Mouse (Mus musculus): ENCODE results near the gene Spink4. TPM values are rescaled to one million over a fixed set of nuclear protein-coding genes. Genes with fewer than 3 reads are reported as not detected.

The Spink4 gene
- polyA plus RNA-seq, 1 experiment from 2014 or later = 560 TPM

DNA sequence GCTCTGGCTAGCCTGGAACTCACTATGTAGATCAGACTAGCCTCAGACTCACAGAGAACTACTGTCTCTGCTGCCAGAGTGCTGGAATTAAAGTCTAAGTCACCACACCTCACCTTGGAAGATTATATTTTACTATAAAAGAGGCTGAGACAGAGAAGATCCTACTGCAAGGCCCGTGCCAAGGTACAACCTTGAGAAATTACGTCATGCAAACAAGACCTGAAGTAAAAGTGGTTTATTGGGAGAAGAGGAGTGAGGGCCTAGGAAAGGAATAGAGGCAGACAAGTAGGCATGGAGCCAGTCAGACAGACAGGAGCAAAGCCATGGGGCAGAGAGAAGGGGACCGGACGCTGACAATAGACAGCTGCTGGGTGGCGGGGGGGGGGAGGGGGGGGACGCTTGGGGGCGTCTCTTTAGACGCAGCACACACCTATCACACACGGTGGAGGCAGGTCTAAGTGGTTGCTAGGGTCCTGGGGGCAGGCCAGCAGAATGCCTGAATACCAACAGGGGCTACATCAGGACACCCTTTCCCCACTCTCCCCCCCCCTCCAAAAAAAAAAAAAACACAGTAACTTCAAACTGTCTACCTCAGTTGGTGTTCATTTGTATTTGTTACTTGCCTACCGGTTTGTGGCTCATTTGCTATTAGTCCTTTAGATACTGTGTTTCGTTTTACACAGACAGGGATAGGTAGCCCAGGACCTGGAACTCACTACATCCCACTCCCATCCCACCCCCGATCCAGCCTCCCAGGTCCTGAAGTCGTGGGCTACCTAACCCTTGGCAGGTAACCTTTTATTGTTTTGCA, 50.1 kb downstream of the Spink4 start:
- H3K4me1 ChIP-seq (ENCODE audit: control insufficient read depth, insufficient read depth, low read length) = peaks cover 11% of the 10 kb centered on the region; the same call in 1 of the 2 replicates
- ATAC-seq = peak; percentile 47
- H3K9ac ChIP-seq (ENCODE audit: low read depth, low read length) = peak overlapping the region; percentile 91
- WGBS = 7% methylated on average over 12 of the region's 13 CpGs
- peak overlapping the region; percentile 97 for H3K27ac ChIP-seq (ENCODE audit: low read length)
- no peaks in the 10 kb centered on the region for H3K9me3 ChIP-seq (ENCODE audit: control insufficient read depth, low read length)
- peaks cover 5% of the 10 kb centered on the region for H3K36me3 ChIP-seq (ENCODE audit: control insufficient read depth, insufficient read depth, low read length)
- peak overlapping the region; percentile 96 for H3K4me3 ChIP-seq (ENCODE audit: low read length)
- no peaks in the 10 kb centered on the region for H3K27me3 ChIP-seq (replicated peaks; ENCODE audit: control insufficient read depth, insufficient read depth, low read length)
- H3K4me2 ChIP-seq (ENCODE audit: low read depth, low read length) = peak overlapping the region; percentile 73

DNA sequence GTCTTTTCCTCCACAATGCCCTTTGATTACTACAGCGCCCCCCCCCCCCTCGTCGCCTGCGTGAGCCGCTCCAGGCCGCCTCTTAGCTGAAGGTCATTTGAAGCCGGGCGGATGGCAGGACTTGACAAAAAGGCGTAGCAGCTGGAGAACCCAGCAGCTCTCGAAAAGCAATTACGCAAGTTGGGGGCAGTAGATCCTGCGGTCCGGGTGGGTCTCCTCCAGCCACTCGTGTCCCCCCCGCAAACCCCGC, 50.7 kb downstream of the Spink4 start:
- WGBS = 0% methylated on average over 15 of the region's 16 CpGs
- Histone ChIP-seq H3K36me3 (ENCODE audit: control insufficient read depth, insufficient read depth, low read length) (peaks cover 5% of the 10 kb centered on the region), H3K4me2 (ENCODE audit: low read depth, low read length) (peak overlapping the region; percentile 73), H3K4me3 (ENCODE audit: low read length) (peak overlapping the region; percentile 96), H3K27me3 (replicated peaks; ENCODE audit: control insufficient read depth, insufficient read depth, low read length) (no peaks in the 10 kb centered on the region), H3K4me1 (ENCODE audit: control insufficient read depth, insufficient read depth, low read length) (peaks cover 11% of the 10 kb centered on the region; the same call in 1 of the 2 replicates), H3K9ac (ENCODE audit: low read depth, low read length) (peak overlapping the region; percentile 91), H3K9me3 (ENCODE audit: control insufficient read depth, low read length) (no peaks in the 10 kb centered on the region), H3K27ac (ENCODE audit: low read length) (peak overlapping the region; percentile 97)
- ATAC-seq = peak; percentile 46

DNA sequence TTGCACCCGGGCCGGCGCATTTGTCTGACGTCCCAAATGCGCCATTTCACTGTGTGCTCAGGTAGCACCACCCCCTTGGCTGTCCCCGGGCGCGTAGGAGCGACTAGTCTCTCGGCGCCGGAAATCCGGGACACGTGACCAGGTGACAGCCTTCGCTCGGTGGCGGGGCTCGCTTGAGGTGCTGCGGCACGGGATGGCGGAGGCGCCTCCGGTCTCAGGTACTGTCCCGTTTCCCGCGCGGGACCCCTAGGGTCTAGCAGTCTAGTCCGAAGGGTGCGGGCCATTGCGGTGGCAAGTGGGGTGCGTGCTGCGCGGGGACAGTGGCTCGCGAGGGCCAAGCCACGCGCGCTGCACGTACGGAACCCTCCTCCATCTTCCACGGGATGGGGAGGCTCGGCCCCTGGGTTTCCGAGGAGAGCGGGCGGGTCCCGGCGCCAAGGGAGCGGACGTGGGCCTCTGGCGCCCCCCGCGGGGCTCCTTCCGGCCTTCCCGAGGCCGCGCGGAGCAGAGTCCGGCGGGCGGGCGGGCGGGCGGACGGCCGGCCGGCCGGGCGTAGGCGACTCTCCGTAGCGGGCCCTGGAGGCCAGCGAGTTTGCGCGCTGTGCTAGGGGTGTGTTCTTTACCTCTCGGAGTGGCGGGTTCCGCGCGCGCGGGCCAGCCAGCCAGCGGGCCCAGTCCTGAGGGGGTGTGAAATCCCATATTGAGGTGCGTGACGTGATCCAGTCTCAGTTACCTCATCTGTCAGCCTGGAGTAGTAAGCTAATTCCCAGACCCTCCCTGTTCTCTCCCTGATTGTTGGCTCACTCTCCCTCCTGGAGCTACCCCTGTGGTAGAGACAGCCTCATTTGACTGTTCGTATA, 51.2 kb downstream of the Spink4 start, which contains the start of gene Nfx1:
TSS of gene Nfx1 (plus strand) at position 65 of the 860 bp plus-strand sequence.
- H3K4me2 ChIP-seq (ENCODE audit: low read depth, low read length) = peak within 1 kb of the TSS; percentile 73
- no peaks in the 10 kb centered on the region for H3K9me3 ChIP-seq (ENCODE audit: control insufficient read depth, low read length)
- H3K9ac ChIP-seq (ENCODE audit: low read depth, low read length) = peak within 1 kb of the TSS; percentile 91
- under 1% methylated on average over 85 of the region's 85 CpGs for WGBS
- H3K36me3 ChIP-seq (ENCODE audit: control insufficient read depth, insufficient read depth, low read length) = peaks cover 3% of the 10 kb centered on the region
- ATAC-seq = peak; percentile 96
- H3K4me3 ChIP-seq (ENCODE audit: low read length) = peak within 1 kb of the TSS; percentile 96
- no peaks in the 10 kb centered on the region for H3K27me3 ChIP-seq (replicated peaks; ENCODE audit: control insufficient read depth, insufficient read depth, low read length)
- H3K27ac ChIP-seq (ENCODE audit: low read length) = peak within 1 kb of the TSS; percentile 97
- peaks cover 11% of the 10 kb centered on the region; the same call in 1 of the 2 replicates for H3K4me1 ChIP-seq (ENCODE audit: control insufficient read depth, insufficient read depth, low read length)

DNA sequence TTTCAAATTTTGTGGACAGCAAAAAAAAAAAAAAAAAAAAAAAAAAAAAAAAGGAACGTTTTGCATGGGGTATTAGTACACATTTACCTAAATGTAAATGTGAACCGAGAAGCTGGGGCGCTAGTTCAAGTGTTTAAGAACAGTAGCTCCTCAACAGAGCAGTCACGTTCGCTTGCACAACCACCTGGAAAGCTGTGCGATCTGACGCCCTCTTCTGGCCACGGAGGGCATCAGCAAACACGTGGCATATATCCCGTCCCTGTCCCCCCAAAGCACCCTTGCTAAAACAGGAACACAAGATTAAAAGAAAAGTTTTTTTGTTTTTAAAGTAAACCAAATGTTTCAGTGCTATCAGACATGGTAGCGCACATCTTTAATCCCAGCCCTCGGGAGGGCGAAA, 51.9 kb downstream of the Spink4 start:
- peak overlapping the region; percentile 96 for H3K4me3 ChIP-seq (ENCODE audit: low read length)
- 24% methylated on average over 13 of the region's 13 CpGs for WGBS
- no peaks in the 10 kb centered on the region for H3K27me3 ChIP-seq (replicated peaks; ENCODE audit: control insufficient read depth, insufficient read depth, low read length)
- peak overlapping the region; percentile 91 for H3K9ac ChIP-seq (ENCODE audit: low read depth, low read length)
- H3K36me3 ChIP-seq (ENCODE audit: control insufficient read depth, insufficient read depth, low read length) = peaks cover 5% of the 10 kb centered on the region; the same call in 1 of the 2 replicates
- no peak for ATAC-seq
- H3K9me3 ChIP-seq (ENCODE audit: control insufficient read depth, low read length) = no peaks in the 10 kb centered on the region
- peak overlapping the region; percentile 97 for H3K27ac ChIP-seq (ENCODE audit: low read length)
- H3K4me1 ChIP-seq (ENCODE audit: control insufficient read depth, insufficient read depth, low read length) = peaks cover 11% of the 10 kb centered on the region; the same call in 1 of the 2 replicates
- H3K4me2 ChIP-seq (ENCODE audit: low read depth, low read length) = peak overlapping the region; percentile 68

DNA sequence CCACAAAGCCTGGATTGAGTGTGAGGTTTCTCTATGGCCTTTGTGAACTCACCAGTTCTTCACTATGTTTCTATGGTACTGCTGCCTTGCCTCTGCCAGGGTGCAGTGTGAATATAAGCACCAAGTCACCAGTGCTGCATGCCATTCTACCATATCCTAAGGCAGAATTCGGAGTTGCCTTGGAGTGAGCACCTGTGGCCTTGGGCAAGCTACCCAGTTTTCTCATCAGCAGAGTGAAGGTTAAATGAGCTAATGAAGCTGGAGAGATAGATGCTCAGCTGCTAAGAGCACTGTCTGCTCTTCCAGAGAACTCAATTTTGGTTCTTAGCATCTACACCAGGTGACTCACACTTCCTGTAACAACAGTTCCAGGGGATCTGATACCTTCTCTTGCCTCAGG, 54.2 kb downstream of the Spink4 start:
- Histone ChIP-seq H3K27ac (ENCODE audit: low read length) (no peak overlapping the region), H3K9me3 (ENCODE audit: control insufficient read depth, low read length) (no peaks in the 10 kb centered on the region), H3K9ac (ENCODE audit: low read depth, low read length) (no peak overlapping the region), H3K36me3 (ENCODE audit: control insufficient read depth, insufficient read depth, low read length) (peaks cover 7% of the 10 kb centered on the region; the same call in 1 of the 2 replicates), H3K4me1 (ENCODE audit: control insufficient read depth, insufficient read depth, low read length) (peaks cover 11% of the 10 kb centered on the region; the same call in 1 of the 2 replicates), H3K27me3 (replicated peaks; ENCODE audit: control insufficient read depth, insufficient read depth, low read length) (no peaks in the 10 kb centered on the region), H3K4me3 (ENCODE audit: low read length) (no peak overlapping the region), H3K4me2 (ENCODE audit: low read depth, low read length) (no peak overlapping the region)
- 93% methylated on average over 1 of the region's 1 CpGs for WGBS
- ATAC-seq = no peak

DNA sequence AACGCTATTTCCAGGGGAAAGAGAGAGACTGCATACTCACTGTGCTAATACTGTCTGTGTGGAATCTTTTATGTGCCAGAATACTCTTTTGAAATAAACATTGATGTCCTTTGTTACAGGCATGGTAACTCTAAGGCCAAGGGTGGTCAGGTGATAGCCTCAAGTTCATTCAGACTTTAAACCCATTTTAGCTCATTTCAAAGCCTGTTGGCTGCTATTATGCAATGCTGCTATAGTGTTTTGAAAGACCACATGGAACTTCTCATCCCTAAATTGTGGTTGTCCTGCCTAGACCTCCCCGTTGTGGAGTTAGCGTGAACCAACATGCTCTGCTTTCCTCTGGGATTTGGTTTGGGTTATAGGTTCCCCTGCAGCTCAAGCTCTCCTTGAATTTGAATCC, 55.8 kb downstream of the Spink4 start:
- H3K4me2 ChIP-seq (ENCODE audit: low read depth, low read length) = no peak overlapping the region
- peaks cover 7% of the 10 kb centered on the region; the same call in 1 of the 2 replicates for H3K36me3 ChIP-seq (ENCODE audit: control insufficient read depth, insufficient read depth, low read length)
- H3K27me3 ChIP-seq (replicated peaks; ENCODE audit: control insufficient read depth, insufficient read depth, low read length) = no peaks in the 10 kb centered on the region
- 90% methylated on average over 3 of the region's 3 CpGs for WGBS
- ATAC-seq = no peak
- no peak overlapping the region for H3K9ac ChIP-seq (ENCODE audit: low read depth, low read length)
- no peak overlapping the region for H3K27ac ChIP-seq (ENCODE audit: low read length)
- H3K4me1 ChIP-seq (ENCODE audit: control insufficient read depth, insufficient read depth, low read length) = peaks cover 8% of the 10 kb centered on the region; the same call in 1 of the 2 replicates
- no peak overlapping the region for H3K4me3 ChIP-seq (ENCODE audit: low read length)
- no peaks in the 10 kb centered on the region for H3K9me3 ChIP-seq (ENCODE audit: control insufficient read depth, low read length)

DNA sequence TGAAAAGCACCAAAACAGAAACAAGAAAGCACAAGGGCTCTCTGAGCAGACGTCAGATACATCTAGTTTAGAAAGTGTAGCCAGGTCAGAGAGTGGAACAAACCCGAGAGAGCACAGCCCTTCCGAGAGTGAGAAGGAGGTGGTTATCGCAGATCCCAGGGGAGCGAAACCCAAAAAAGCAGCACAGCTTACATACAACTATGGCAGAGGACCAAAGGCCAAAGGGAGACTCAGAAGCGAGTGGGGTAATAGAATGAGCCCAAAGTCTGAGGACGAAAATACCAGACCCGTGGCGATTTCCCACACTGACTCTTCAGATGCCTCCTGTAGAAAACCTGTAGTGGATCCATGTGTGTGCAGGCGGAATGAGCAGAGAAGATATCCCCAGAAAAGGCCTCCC, 56.8 kb downstream of the Spink4 start:
- 91% methylated on average over 10 of the region's 10 CpGs for WGBS
- H3K4me2 ChIP-seq (ENCODE audit: low read depth, low read length) = no peak overlapping the region
- ATAC-seq = no peak
- H3K27me3 ChIP-seq (replicated peaks; ENCODE audit: control insufficient read depth, insufficient read depth, low read length) = no peaks in the 10 kb centered on the region
- H3K4me1 ChIP-seq (ENCODE audit: control insufficient read depth, insufficient read depth, low read length) = peaks cover 8% of the 10 kb centered on the region; the same call in 1 of the 2 replicates
- H3K36me3 ChIP-seq (ENCODE audit: control insufficient read depth, insufficient read depth, low read length) = peaks cover 7% of the 10 kb centered on the region; the same call in 1 of the 2 replicates
- H3K4me3 ChIP-seq (ENCODE audit: low read length) = no peak overlapping the region
- no peak overlapping the region for H3K9ac ChIP-seq (ENCODE audit: low read depth, low read length)
- H3K27ac ChIP-seq (ENCODE audit: low read length) = no peak overlapping the region
- no peaks in the 10 kb centered on the region for H3K9me3 ChIP-seq (ENCODE audit: control insufficient read depth, low read length)

DNA sequence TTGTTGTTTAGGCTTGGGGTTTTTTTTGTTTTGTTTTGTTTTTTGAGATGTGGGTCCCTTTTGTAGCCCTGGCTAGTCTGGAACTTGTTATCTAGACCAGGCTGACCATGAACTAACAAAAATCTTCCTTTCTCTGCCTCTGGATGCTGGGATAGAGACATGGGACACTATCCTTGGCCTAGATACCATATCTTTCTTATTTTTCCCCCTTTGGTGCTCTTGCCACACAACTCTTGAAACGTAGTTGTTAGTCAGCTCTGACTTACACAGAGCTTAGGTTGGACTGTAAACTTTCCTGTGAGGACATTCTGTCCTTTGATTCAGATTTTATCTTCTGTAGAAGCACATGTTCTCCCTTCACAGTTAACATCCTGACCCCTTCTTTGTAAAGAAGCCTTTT, 59.6 kb downstream of the Spink4 start:
- no peak overlapping the region for H3K4me3 ChIP-seq (ENCODE audit: low read length)
- H3K27ac ChIP-seq (ENCODE audit: low read length) = no peak overlapping the region
- no peaks in the 10 kb centered on the region for H3K9me3 ChIP-seq (ENCODE audit: control insufficient read depth, low read length)
- no peaks in the 10 kb centered on the region for H3K27me3 ChIP-seq (replicated peaks; ENCODE audit: control insufficient read depth, insufficient read depth, low read length)
- H3K9ac ChIP-seq (ENCODE audit: low read depth, low read length) = no peak overlapping the region
- peaks cover 7% of the 10 kb centered on the region; the same call in 1 of the 2 replicates for H3K36me3 ChIP-seq (ENCODE audit: control insufficient read depth, insufficient read depth, low read length)
- H3K4me2 ChIP-seq (ENCODE audit: low read depth, low read length) = no peak overlapping the region
- ATAC-seq = no peak
- 88% methylated on average over 1 of the region's 1 CpGs for WGBS
- H3K4me1 ChIP-seq (ENCODE audit: control insufficient read depth, insufficient read depth, low read length) = no peaks in the 10 kb centered on the region

All from intestine, embryonic 16.5 days (tissue).